Mouse (Mus musculus): Measurements from ENCODE around the gene Thop1. TPM values are rescaled to one million over a fixed set of nuclear protein-coding genes. Genes with fewer than 3 reads are reported as not detected.

Thop1 gene
- polyA plus RNA-seq, 2 experiments from 2014 or later: 2.0 to 2.5 TPM

DNA sequence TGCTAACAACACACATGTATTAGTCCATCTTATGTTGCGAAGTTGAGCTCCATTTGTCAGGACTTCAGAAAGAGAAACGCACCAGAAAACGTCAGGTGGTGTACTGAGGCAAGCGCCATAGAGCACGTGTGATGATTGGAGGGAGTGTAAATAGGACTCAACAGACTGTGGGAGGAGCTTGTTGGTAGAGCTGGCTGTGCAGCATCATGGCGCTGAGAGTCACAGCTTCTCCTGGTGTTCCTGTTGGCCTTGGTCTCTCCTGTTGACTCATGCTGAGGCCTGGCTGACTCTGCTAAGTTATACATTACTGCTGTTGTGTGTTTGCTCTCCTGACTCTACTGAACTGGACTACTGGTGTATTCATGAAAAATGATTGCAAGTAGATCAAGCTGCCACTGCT is 43.1 kb downstream of the Thop1 start:
- ATAC-seq: no peak

DNA sequence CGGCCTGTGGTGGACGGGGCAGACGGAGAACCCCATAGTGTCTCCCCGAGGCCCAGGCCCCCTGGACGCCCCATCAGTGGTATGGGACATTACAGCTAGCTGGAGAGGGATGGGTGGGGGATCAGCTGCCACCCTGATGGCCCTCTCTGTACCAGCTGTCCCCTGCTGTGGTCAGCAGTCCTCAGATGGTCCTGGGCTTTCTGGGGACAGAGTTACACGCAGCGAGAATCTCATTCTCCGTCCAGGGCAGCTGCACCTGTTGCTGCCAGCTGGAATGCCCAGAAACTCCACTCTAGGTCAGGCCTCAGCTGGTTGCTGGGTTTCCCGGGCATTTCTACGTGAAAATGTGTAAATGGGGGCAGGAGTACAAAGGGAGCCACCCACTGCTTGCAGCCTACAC is 49.8 kb downstream of the Thop1 start:
- ATAC-seq: no peak

- no peak for ATAC-seq
These were observed 50.8 kb downstream of the Thop1 start for GRCm38 (mm10) chr10:81120650-81121049.

DNA sequence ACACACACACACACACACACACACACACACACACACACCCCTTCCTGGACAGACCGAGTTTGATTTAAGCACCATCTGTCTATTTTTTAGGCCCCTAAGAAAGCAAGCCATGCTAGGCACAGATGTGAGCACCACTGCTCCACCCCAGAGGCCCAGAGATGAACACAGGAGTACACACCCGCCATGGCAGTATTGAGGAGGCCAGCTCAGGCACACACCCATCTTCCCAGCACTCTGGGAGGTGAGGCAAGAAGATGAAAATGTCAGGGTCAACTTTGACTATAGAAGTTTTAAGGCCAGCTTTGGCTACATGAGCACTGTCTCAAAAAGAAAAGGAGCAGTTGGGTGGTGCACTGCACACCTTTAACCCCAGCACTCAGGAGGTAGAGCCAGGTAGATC is 53.1 kb downstream of the Thop1 start:
- no peak for ATAC-seq

DNA sequence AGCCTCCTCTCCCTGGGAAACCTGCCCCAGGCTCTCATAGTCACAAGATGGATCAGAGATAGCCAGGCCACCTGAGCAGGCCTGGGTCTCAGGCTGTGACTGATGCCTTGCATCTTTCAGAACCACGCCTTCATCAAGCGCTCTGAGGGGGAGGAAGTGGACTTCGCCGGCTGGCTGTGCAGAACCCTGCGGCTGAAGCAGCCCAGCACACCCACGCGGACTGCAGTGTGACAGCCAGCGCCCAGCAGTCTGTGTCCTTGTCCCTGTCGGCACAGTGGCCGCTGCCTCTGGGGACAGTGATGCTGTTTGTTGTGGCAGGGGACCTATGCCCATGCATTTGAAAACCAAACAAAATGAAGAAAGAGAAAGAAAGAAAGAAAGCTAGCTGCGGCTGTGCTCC is 53.7 kb downstream of the Thop1 start:
- ATAC-seq: no peak

Other genes with a start within 250 kb of the Thop1 start
- 1,000 to 10,000 TPM; 1,727 to 2,219 TPM for gene Oaz1, start 243.4 kb upstream of the Thop1 start, polyA plus RNA-seq (2017; shearing (Covaris generic))
- gene Lingo3, start 226.0 kb upstream of the Thop1 start, polyA plus RNA-seq (2017; shearing (Covaris generic)): not detected
- gene Lsm7, start 214.8 kb upstream of the Thop1 start, polyA plus RNA-seq (2017; shearing (Covaris generic)): 100 to 1,000 TPM; 198 to 233 TPM
- gene Sppl2b, start 214.8 kb upstream of the Thop1 start, polyA plus RNA-seq (2017; shearing (Covaris generic)): 10 to 100 TPM; 12.2 to 22.2 TPM
- not detected for gene Tmprss9, start 198.2 kb upstream of the Thop1 start, polyA plus RNA-seq (2017; shearing (Covaris generic))
- 100 to 1,000 TPM; 212 to 257 TPM for gene Timm13, start 169.1 kb upstream of the Thop1 start, polyA plus RNA-seq (2017; shearing (Covaris generic))
- gene Lmnb2, start 151.8 kb upstream of the Thop1 start, polyA plus RNA-seq (2017; shearing (Covaris generic)): 1 to 10 TPM; 3.3 to 4.7 TPM
- 10 to 100 TPM; 25.3 to 38.9 TPM for gene Gadd45b, start 140.0 kb upstream of the Thop1 start, polyA plus RNA-seq (2017; shearing (Covaris generic))
- gene Gng7, start 55.1 kb upstream of the Thop1 start, polyA plus RNA-seq (2017; shearing (Covaris generic)): under 1 TPM in 1 of 2 experiments, not detected in 1; 0.54 TPM
- not detected for gene Diras1, start 44.4 kb upstream of the Thop1 start, polyA plus RNA-seq (2017; shearing (Covaris generic))
- 1 to 10 TPM; 3.3 to 4.7 TPM for gene Slc39a3, start 32.6 kb upstream of the Thop1 start, polyA plus RNA-seq (2017; shearing (Covaris generic))
- gene Sgta, start 9.9 kb upstream of the Thop1 start, polyA plus RNA-seq (2017; shearing (Covaris generic)): 100 to 1,000 TPM in 1 of 2 experiments, 10 to 100 TPM in 1; 78.9 to 148 TPM
- not detected for gene Creb3l3, start 28.8 kb downstream of the Thop1 start, polyA plus RNA-seq (2017; shearing (Covaris generic))
- 10 to 100 TPM; 21.5 to 28.1 TPM for gene Map2k2, start 35.9 kb downstream of the Thop1 start, polyA plus RNA-seq (2017; shearing (Covaris generic))
- 10 to 100 TPM in 1 of 2 experiments, 1 to 10 TPM in 1; 6.5 to 11.3 TPM for gene Zbtb7a, start 65.2 kb downstream of the Thop1 start, polyA plus RNA-seq (2017; shearing (Covaris generic))
- 10 to 100 TPM; 17.1 to 20.0 TPM for gene Pias4, start 97.9 kb downstream of the Thop1 start, polyA plus RNA-seq (2017; shearing (Covaris generic))
- gene Eef2, start 106.6 kb downstream of the Thop1 start, polyA plus RNA-seq (2017; shearing (Covaris generic)): 1,000 to 10,000 TPM in 1 of 2 experiments, 100 to 1,000 TPM in 1; 934 to 1,665 TPM
- 1 to 10 TPM; 1.3 to 2.6 TPM for gene Dapk3, start 113.0 kb downstream of the Thop1 start, polyA plus RNA-seq (2017; shearing (Covaris generic))
- gene 4930442H23Rik, start 113.8 kb downstream of the Thop1 start, polyA plus RNA-seq (2017; shearing (Covaris generic)): not detected
- gene Nmrk2, start 132.0 kb downstream of the Thop1 start, polyA plus RNA-seq (2017; shearing (Covaris generic)): under 1 TPM; 0.31 to 0.44 TPM
- 1 to 10 TPM; 4.0 to 6.2 TPM for gene Atcay, start 160.8 kb downstream of the Thop1 start, polyA plus RNA-seq (2017; shearing (Covaris generic))
- gene Zfr2, start 163.1 kb downstream of the Thop1 start, polyA plus RNA-seq (2017; shearing (Covaris generic)): 1 to 10 TPM; 1.6 to 1.7 TPM
- gene Matk, start 182.9 kb downstream of the Thop1 start, polyA plus RNA-seq (2017; shearing (Covaris generic)): 100 to 1,000 TPM in 1 of 2 experiments, 10 to 100 TPM in 1; 63.6 to 103 TPM
- 100 to 1,000 TPM; 111 to 132 TPM for gene Mrpl54, start 196.9 kb downstream of the Thop1 start, polyA plus RNA-seq (2017; shearing (Covaris generic))
- 10 to 100 TPM; 12.5 to 14.8 TPM for gene Apba3, start 196.9 kb downstream of the Thop1 start, polyA plus RNA-seq (2017; shearing (Covaris generic))
- 1 to 10 TPM; 2.4 to 2.6 TPM for gene Tjp3, start 221.5 kb downstream of the Thop1 start, polyA plus RNA-seq (2017; shearing (Covaris generic))
- 10 to 100 TPM; 14.6 to 15.1 TPM for gene Pip5k1c, start 222.9 kb downstream of the Thop1 start, polyA plus RNA-seq (2017; shearing (Covaris generic))